Mouse (Mus musculus) hindbrain, postnatal 0 days (tissue): Measurements from ENCODE around the gene 4933415A04Rik. TPM values are rescaled to one million over a fixed set of nuclear protein-coding genes. Genes with fewer than 3 reads are reported as not detected.

ENCODE experiments used
- ATAC-seq: fragments of 200-750 bp; cut with Nextera tagmentation; 2 replicates; pipeline ENCODE4 v1.8.0; 2017; ENCODE audit warnings: mild to moderate bottlenecking, moderate TSS enrichment, moderate library complexity
- DNase-seq: peaks from one replicate; pipeline ENCODE4 v3.0.0-alpha.2; 2015; ENCODE audit warnings: low spot score
- H3K27ac ChIP-seq: fragments of 300-500 bp; sonication (generic); 2 replicates; pipeline ENCODE4 v1.5.1; 2014; ENCODE audit warnings: mild to moderate bottlenecking
- H3K27me3 ChIP-seq: fragments of 300-500 bp; sonication (generic); 2 replicates; pipeline ENCODE4 v1.6.1; 2014; ENCODE audit warnings: low read length, mixed read lengths; ENCODE audit not compliant: insufficient read depth
- H3K36me3 ChIP-seq: fragments of 300-500 bp; sonication (generic); 2 replicates; pipeline ENCODE4 v1.6.1; 2014; ENCODE audit warnings: low read length, mixed read lengths; ENCODE audit not compliant: insufficient read depth
- H3K4me1 ChIP-seq: fragments of 300-500 bp; sonication (generic); 2 replicates; pipeline ENCODE4 v1.6.1; 2014; ENCODE audit warnings: antibody characterized with exemption, low read length, mixed read lengths; ENCODE audit not compliant: insufficient read depth
- H3K4me2 ChIP-seq: fragments of 300-500 bp; sonication (generic); 2 replicates; pipeline ENCODE4 v1.6.1; 2014; ENCODE audit warnings: low read depth, mild to moderate bottlenecking, low read length, moderate library complexity, mixed read lengths
- H3K4me3 ChIP-seq: fragments of 300-500 bp; sonication (generic); 2 replicates; pipeline ENCODE4 v1.5.1; 2014; ENCODE audit warnings: low read length
- H3K9ac ChIP-seq: fragments of 300-500 bp; sonication (generic); replicated peaks from 2 replicates; pipeline ENCODE4 v1.6.1; 2014; ENCODE audit warnings: mild to moderate bottlenecking, low read length, moderate library complexity, mixed read lengths
- H3K9me3 ChIP-seq: fragments of 300-500 bp; sonication (generic); 2 replicates; pipeline ENCODE4 v1.6.1; 2016; ENCODE audit warnings: low read length, mixed read lengths
- CTCF ChIP-seq: IDR thresholded peaks from 2 replicates; pipeline ENCODE4 v1.5.1; 2016; ENCODE audit warnings: antibody characterized with exemption, control low read depth, low read depth
- WGBS: fragments of 180-500 bp; shearing (Covaris S2); extraction: QIAGEN DNeasy Blood & Tissue Kit; methylation state at CpG from one replicate; pipeline ENCODE4 v1.1.7; 2014; 5-methylcytosine and 5-hydroxymethylcytosine counted together
- polyA plus RNA-seq: library from polyadenylated mRNA; unstranded; fragments of >200 nt; fragmentation: Nextera tagmentation; extraction: Ambion mirVana; gene quantifications from 2 replicates; pipeline ENCODE4 v1.2.1, GENCODE M21; 2015
- total RNA-seq: library from RNA; depleted of rRNA; stranded (reverse); fragments of >200 nt; gene quantifications from 2 replicates; pipeline ENCODE4 v1.2.3, GENCODE M21; 2014

4933415A04Rik gene
- total and polyA plus RNA-seq, 2 experiments from 2014 or later = 0.99 to 2.9 TPM

DNA sequence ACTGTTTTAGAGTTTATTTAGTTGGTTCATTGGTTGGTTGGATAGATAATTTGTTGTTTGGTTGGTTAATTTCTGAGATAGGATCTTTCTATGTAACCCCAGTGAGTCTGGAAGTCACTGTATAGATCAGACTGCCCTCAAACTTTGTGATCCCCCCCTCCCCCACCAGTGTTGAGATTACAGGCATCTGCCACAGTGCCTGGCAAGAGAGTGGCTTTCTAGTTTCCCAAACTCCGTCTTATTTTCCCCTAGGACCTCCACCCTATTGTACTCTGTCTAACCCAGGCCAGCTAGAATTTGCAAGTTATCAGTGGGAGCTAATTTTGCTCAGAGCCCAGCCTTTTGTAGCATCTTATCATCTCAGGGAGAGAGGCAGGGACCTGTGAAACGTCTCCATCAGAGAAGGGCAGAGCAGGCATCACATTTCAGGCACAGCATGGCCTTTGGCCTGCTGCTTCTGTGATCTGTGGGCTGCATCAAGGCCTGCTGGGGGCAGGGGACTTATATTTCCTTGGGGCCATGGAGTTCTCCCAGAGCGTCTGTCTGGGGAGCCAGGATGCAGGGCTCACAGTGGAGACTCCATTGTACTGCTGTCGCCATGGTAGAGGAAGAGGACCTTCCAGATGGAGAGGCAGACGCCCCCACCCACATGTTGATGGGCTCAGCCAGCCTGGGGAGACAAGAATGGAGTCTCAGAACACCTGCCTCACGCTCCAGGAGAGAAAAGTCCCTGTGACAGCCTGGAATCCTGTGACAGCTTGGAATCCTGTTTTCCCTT is 27.1 kb upstream of the 4933415A04Rik start:
- H3K4me1 ChIP-seq = no peaks in the 10 kb centered on the region
- H3K27me3 ChIP-seq = no peaks in the 10 kb centered on the region
- ATAC-seq = peak; percentile 44; the same call in 1 of the 2 replicates
- no peak for TF ChIP-seq CTCF
- no peak overlapping the region for H3K9ac ChIP-seq
- H3K9me3 ChIP-seq = no peaks in the 10 kb centered on the region
- no peaks in the 10 kb centered on the region for H3K36me3 ChIP-seq
- no peak overlapping the region for H3K4me3 ChIP-seq
- DNase-seq = no peak
- no peak overlapping the region for H3K27ac ChIP-seq
- no peak overlapping the region for H3K4me2 ChIP-seq
- WGBS = 13% methylated on average over 5 of the region's 6 CpGs

DNA sequence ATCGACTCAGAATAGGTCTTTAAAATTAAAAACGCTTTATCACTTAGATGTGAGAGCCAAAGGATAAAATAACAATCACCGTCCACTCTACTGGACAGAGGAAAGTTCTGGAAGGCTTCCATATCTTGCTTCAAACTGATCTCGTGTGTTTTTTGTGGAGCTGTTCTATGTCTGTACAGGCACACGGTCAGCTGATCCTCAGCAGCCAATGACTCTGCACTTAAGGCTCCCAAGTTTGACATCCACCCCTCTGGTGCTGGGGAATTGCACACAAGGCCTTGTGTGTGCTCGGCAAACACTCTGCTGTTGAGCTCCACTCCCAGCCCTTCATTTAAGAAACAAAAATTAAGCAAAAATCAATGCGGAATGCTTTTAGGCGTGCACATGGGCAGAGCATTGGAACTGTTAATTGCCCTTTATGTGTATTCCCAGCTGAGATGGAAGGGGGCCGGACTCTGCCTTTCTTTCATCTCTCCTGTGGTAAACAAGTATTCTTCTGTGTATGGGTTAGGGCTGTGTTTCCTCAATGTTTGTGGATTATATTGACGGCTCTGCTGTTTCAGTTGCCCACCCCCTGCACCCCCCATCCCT is 23.1 kb upstream of the 4933415A04Rik start:
- 58% methylated on average over 10 of the region's 10 CpGs for WGBS
- no peaks in the 10 kb centered on the region for H3K9me3 ChIP-seq
- no peak overlapping the region for H3K9ac ChIP-seq
- no peaks in the 10 kb centered on the region for H3K36me3 ChIP-seq
- H3K4me2 ChIP-seq = no peak overlapping the region
- peak; percentile 18 for DNase-seq
- ATAC-seq = peak; percentile 50; the same call in 1 of the 2 replicates
- 0 out of 2 replicates have a peak, but pooled peaks cover 5% of the 10 kb centered on the region for H3K4me1 ChIP-seq
- no peak for TF ChIP-seq CTCF
- H3K4me3 ChIP-seq = no peak overlapping the region
- H3K27ac ChIP-seq = no peak overlapping the region
- no peaks in the 10 kb centered on the region for H3K27me3 ChIP-seq

DNA sequence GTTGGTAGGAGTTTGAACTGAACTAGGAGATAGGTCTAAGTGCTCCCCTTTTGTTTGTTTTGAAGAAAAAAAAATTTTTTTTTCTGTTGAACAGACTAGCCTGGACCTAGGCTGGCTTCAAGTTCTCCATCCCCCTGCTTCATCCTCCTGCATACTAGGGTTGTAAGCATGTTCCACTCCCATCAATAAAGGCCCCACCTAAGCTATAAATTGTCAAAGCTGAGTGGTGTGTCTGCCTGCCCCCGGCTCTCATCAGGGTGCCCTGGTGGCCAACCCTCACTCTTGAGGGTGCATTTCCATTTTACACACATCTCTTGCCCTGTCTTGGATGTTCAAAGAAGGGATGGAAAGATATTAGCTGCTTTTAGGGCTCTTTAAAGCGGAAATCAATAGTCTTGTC is 21.4 kb upstream of the 4933415A04Rik start:
- WGBS = 65% methylated on average over 2 of the region's 2 CpGs
- H3K4me3 ChIP-seq = no peak overlapping the region
- no peak for ATAC-seq
- no peak overlapping the region; the same call in 1 of the 2 replicates for H3K9ac ChIP-seq
- no peak overlapping the region for H3K4me2 ChIP-seq
- DNase-seq = no peak
- no peak for TF ChIP-seq CTCF
- no peaks in the 10 kb centered on the region for H3K9me3 ChIP-seq
- H3K27me3 ChIP-seq = no peaks in the 10 kb centered on the region
- H3K36me3 ChIP-seq = no peaks in the 10 kb centered on the region
- peaks cover 9% of the 10 kb centered on the region; the same call in 1 of the 2 replicates for H3K4me1 ChIP-seq
- no peak overlapping the region for H3K27ac ChIP-seq

DNA sequence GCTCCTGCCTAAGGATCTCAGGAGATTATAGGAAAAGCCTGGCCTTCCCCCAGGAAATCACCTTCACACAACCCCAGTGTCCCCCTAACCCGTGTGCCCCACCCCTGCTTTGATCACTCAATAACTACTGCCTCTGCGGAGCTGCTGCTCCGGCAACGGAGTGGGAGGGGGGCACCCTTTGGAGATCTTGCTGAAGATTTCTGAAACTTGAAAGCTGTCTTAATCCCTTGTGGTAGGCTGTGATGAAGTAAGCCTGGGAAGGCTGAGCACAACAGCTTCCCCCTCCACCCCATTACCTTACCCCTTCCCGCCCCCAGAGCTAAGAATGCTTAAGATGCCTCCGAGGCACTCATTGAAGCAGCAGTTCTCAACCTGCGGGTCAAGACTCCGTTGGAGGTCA is 21.0 kb upstream of the 4933415A04Rik start:
- no peak overlapping the region for H3K27ac ChIP-seq
- H3K9ac ChIP-seq = no peak overlapping the region; the same call in 1 of the 2 replicates
- H3K4me3 ChIP-seq = no peak overlapping the region
- no peak for TF ChIP-seq CTCF
- no peaks in the 10 kb centered on the region for H3K9me3 ChIP-seq
- WGBS = 21% methylated on average over 8 of the region's 8 CpGs
- DNase-seq (no peak), ATAC-seq (no peak)
- no peaks in the 10 kb centered on the region for H3K27me3 ChIP-seq
- H3K4me1 ChIP-seq = peaks cover 9% of the 10 kb centered on the region; the same call in 1 of the 2 replicates
- no peaks in the 10 kb centered on the region for H3K36me3 ChIP-seq
- H3K4me2 ChIP-seq = no peak overlapping the region

DNA sequence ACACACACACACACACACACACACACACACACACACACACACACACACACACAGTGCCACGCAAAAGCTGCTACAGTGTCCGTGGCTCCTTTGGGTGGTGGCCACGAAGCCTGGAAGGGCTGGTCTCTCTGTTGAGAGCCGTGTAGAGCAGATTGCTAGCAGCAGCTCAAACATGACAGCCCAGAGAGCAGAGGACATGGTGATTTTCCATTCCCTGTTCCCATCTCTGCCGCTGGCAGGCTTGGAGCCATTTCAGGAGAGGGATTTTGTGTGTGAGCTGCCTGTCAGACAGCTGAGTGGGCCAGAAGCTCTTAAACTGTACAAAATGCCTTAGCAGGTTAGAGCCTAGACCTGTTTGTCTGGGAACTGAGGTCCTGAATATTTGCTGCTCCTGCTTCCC is 20.1 kb upstream of the 4933415A04Rik start:
- Histone ChIP-seq H3K4me1 (peaks cover 9% of the 10 kb centered on the region; the same call in 1 of the 2 replicates), H3K9me3 (no peaks in the 10 kb centered on the region), H3K27me3 (no peaks in the 10 kb centered on the region), H3K36me3 (no peaks in the 10 kb centered on the region), H3K4me3 (no peak overlapping the region), H3K9ac (no peak overlapping the region), H3K4me2 (no peak overlapping the region), H3K27ac (no peak overlapping the region)
- DNase-seq (no peak), ATAC-seq (no peak)
- WGBS = 48% methylated on average over 5 of the region's 5 CpGs
- no peak for TF ChIP-seq CTCF

DNA sequence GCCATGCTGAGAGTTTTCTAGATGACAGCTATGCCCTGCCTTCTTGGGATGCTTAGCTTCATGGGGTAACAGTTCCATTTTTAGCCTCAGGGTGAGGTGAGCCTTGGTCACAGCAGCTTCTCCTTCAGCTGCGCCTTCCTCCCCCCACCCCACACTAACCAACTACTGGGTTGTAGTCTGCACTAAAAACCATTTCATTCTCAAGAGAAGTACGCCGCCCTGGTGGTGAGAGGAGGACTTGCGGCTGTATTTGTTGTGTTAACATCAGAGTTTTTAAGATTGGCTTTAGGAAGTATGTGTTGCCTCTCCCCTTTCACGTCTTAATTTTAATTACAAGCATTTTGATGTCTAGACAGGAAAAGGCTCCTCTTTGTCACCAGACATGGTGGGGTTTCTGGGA is 18.6 kb upstream of the 4933415A04Rik start:
- DNase-seq (no peak), ATAC-seq (no peak)
- Histone ChIP-seq H3K36me3 (no peaks in the 10 kb centered on the region), H3K27ac (no peak overlapping the region), H3K27me3 (no peaks in the 10 kb centered on the region), H3K4me1 (peaks cover 9% of the 10 kb centered on the region; the same call in 1 of the 2 replicates), H3K9me3 (no peaks in the 10 kb centered on the region), H3K4me2 (no peak overlapping the region), H3K9ac (no peak overlapping the region), H3K4me3 (no peak overlapping the region)
- TF ChIP-seq CTCF = peak; percentile 72
- WGBS = 69% methylated on average over 5 of the region's 5 CpGs

DNA sequence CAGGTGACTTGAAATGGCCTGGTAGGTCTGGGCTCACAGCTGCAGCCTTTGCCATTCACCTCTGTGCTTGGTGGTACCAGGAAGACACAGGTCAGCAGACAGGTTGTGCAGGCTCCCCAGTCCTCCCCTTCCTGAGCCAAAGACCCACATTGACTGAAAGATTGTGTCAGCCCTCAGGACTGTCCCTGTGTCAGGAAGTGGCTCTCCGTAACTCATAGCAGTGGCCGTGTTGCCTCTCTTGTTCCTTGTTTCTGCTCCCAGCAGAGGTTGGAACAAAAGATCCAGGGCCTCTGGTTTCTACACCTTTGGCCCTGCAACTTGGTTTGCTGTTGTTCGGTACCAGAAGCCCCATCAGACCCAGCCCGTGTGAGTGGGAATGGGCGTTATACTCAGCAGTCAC is 17.7 kb upstream of the 4933415A04Rik start:
- Histone ChIP-seq H3K27ac (peak overlapping the region; percentile 56; the same call in 1 of the 2 replicates), H3K9ac (no peak overlapping the region), H3K27me3 (no peaks in the 10 kb centered on the region), H3K36me3 (no peaks in the 10 kb centered on the region), H3K9me3 (no peaks in the 10 kb centered on the region), H3K4me2 (no peak overlapping the region), H3K4me3 (no peak overlapping the region), H3K4me1 (peaks cover 9% of the 10 kb centered on the region; the same call in 1 of the 2 replicates)
- no peak for DNase-seq
- no peak for ATAC-seq
- 65% methylated on average over 5 of the region's 5 CpGs for WGBS
- TF ChIP-seq CTCF = no peak
